Mouse (Mus musculus) cerebellum, adult 2 months (tissue): Measurements from ENCODE around the gene Prss30. TPM values are rescaled to one million over a fixed set of nuclear protein-coding genes. Genes with fewer than 3 reads are reported as not detected.

ENCODE experiments used
- DNase-seq, 2 experiments: peaks; one replicate each; pipeline ENCODE4 v3.0.0; 2021
- H3K27ac ChIP-seq: fragments of 200-500 bp; 2 replicates; pipeline ENCODE4 v1.5.1; 2012; ENCODE audit warnings: low read length, control low read depth, inconsistent platforms; ENCODE audit not compliant: insufficient read depth
- H3K27me3 ChIP-seq: fragments of 200-500 bp; 2 replicates; pipeline ENCODE4 v1.6.1; 2012; ENCODE audit warnings: inconsistent platforms, mild to moderate bottlenecking, low read length, moderate library complexity; ENCODE audit not compliant: control insufficient read depth, insufficient read depth
- H3K4me1 ChIP-seq: fragments of 200-500 bp; 2 replicates; pipeline ENCODE4 v1.6.1; 2011; ENCODE audit warnings: low read length; ENCODE audit not compliant: control insufficient read depth, insufficient read depth
- H3K4me3 ChIP-seq: fragments of 200-500 bp; replicated peaks from 2 replicates; pipeline ENCODE3; 2011; ENCODE audit warnings: mild to moderate bottlenecking, low read depth, low read length, control low read depth; ENCODE audit not compliant: insufficient read depth
- CTCF ChIP-seq: fragments of 200-500 bp; IDR thresholded peaks from 2 replicates; pipeline ENCODE4 v1.5.1; 2011; ENCODE audit warnings: low read depth, mild to moderate bottlenecking, control low read depth, low read length, moderate library complexity, borderline replicate concordance; ENCODE audit not compliant: insufficient read depth
- POLR2A ChIP-seq: fragments of 200-500 bp; IDR thresholded peaks from 2 replicates; pipeline ENCODE4 v1.6.1; 2011; ENCODE audit warnings: low read length, control low read depth, borderline replicate concordance; ENCODE audit not compliant: insufficient read depth
- WGBS: fragments of 180-500 bp; shearing (Covaris S2); methylation state at CpG from one replicate; pipeline ENCODE4 v1.1.7; 2018; 5-methylcytosine and 5-hydroxymethylcytosine counted together
- polyA plus RNA-seq: library from polyadenylated mRNA; depleted of rRNA; stranded (reverse); fragments of >200 nt; gene quantifications from 2 replicates; pipeline ENCODE4 v1.2.3, GENCODE M21; 2012

Gene Prss30
- polyA plus RNA-seq, 1 experiment = 0.11 TPM

DNA sequence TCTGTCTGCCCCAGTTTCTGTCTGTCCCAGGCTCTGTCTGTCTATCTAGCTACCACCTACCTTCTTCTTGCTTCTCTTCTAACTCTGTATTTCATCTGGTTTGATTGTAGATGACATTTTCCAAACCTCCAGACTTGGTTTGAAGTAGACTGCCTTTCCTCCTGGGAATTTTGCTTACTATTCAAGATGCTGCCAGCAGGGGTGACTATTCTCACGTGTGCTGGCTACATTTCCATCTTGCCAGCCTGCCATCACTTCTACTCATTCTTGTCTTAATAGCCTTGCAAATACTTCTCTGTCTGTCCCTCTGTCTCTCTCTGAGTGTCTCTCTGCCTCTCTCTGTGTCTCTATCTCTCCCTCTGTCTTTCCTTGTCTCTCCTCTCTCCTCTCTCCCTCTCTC lies 15.1 kb upstream of the Prss30 start:
- Histone ChIP-seq H3K27ac (no peak overlapping the region), H3K4me1 (no peaks in the 10 kb centered on the region), H3K27me3 (no peaks in the 10 kb centered on the region), H3K4me3 (no peak overlapping the region)
- no peak for DNase-seq
- TF ChIP-seq CTCF = no peak
- no peak for TF ChIP-seq POLR2A
- 37% methylated on average over 1 of the region's 1 CpGs for WGBS

GRCm38 (mm10) chr17:23994667-23995066 lies 14.3 kb upstream of the Prss30 start:
- no peak for TF ChIP-seq POLR2A
- Histone ChIP-seq H3K4me1 (no peaks in the 10 kb centered on the region), H3K27me3 (no peaks in the 10 kb centered on the region), H3K27ac (no peak overlapping the region), H3K4me3 (no peak overlapping the region)
- 85% methylated on average over 7 of the region's 7 CpGs for WGBS
- no peak for DNase-seq

DNA sequence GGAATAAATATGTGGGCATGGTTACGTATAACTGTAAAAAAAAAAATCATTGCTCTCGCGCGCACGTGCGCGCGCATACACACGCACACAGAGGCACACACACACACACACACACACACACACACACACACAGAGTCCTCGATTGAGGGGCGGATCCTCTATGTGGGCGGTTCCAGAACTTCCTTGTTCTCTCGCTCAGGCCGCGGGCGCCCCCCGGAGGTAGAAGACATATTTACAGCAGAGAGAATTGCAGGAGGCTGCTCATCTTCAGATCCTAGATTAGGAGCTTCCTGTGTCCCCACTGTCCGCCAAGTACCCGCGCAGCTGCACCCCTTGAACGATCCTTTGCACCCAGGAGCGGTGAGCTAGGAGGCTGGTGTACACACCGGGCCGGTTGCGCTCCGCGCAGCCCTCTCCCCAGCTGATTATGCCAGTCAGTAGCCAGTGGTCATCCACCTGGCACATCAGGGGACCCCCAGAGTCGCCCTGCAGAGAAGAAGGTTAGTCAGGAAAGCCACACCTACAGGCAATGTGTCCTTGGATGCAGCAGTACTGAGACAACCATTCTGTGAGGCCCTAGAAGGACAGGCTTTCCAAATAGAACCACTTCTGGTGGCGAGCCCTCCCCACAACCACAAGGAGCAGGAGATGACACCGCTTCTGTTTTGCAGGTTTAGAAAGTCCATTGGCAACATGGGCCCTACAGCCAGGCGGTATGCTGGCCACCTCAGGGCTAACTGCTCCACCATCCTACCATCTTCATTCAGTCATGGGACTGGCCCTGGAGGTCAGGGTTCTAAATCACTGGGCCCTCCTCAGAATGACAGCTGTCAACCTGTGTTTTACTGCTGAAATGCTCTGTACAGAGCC lies 13.4 kb upstream of the Prss30 start:
- Histone ChIP-seq H3K4me3 (peak overlapping the region; percentile 17), H3K27me3 (no peaks in the 10 kb centered on the region), H3K4me1 (no peaks in the 10 kb centered on the region), H3K27ac (no peak overlapping the region)
- WGBS = 9% methylated on average over 31 of the region's 31 CpGs
- DNase-seq = peak; percentile 83 to 87
- TF ChIP-seq CTCF (peak; percentile 50; the same call in 1 of the 2 replicates), POLR2A (no peak)

- H3K27ac ChIP-seq = no peak overlapping the region
- no peak for TF ChIP-seq CTCF
- TF ChIP-seq POLR2A = no peak
- H3K4me1 ChIP-seq = no peaks in the 10 kb centered on the region
- no peak for DNase-seq
- H3K27me3 ChIP-seq = no peaks in the 10 kb centered on the region
- no peak overlapping the region for H3K4me3 ChIP-seq
- WGBS = 76% methylated on average over 9 of the region's 9 CpGs
These were observed 12.6 kb upstream of the Prss30 start for GRCm38 (mm10) chr17:23992789-23993553.

- 14% methylated on average over 2 of the region's 2 CpGs for WGBS
- Histone ChIP-seq H3K27ac (no peak overlapping the region), H3K4me1 (no peaks in the 10 kb centered on the region), H3K27me3 (no peaks in the 10 kb centered on the region), H3K4me3 (no peak overlapping the region)
- TF ChIP-seq POLR2A (no peak), CTCF (no peak)
- no peak for DNase-seq
These were observed 9.4 kb upstream of the Prss30 start for GRCm38 (mm10) chr17:23989802-23990201.

DNA sequence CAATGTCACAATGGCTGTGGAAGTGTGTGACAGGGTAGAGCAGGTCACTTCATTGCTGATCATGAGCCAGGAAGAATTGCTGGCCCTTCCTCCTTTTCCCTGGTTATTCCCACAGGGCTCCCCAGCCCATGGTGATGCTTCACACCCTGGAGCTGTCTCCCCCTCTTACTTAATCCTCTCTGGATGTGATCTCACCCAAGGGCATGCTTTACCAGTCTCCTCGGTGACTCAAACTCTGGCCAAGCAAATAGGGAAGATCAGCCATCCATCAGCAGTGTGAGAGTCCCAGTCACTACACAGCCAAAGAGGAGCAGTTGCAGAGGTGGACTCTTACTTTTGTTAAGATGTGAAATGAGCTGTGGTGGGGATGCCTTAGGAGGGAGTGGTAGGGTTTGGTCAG lies 4.6 kb upstream of the Prss30 start:
- H3K27me3 ChIP-seq = no peaks in the 10 kb centered on the region

DNA sequence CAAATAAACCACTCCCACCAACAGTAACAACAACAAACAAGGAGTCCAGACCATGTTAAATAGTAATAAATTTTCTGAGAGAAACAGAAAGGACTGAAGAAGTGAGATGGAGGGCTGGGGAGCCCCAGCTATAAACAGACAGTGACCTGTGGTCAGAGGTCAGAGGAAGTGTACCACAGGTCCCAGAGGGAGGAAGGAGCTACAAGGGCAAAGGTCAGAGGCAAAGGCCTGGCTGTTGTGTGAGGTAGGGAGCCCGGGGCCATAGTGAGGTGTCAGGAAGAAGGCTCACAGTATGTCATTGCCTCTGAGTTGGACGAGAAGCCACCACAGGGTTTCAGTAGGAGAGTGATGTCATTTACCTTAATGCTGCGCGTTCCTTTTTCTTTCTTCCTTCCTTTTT lies 2.5 kb upstream of the Prss30 start:
- Histone ChIP-seq H3K4me3 (no peak overlapping the region), H3K27me3 (no peaks in the 10 kb centered on the region), H3K27ac (no peak overlapping the region), H3K4me1 (no peaks in the 10 kb centered on the region)
- no peak for TF ChIP-seq CTCF
- TF ChIP-seq POLR2A = no peak
- no peak for DNase-seq
- WGBS = 57% methylated on average over 4 of the region's 4 CpGs

More for the DNA sequence above, 4.6 kb upstream of the Prss30 start:
- no peak for DNase-seq
- 73% methylated on average over 1 of the region's 1 CpGs for WGBS
- H3K27ac ChIP-seq = no peak overlapping the region
- TF ChIP-seq POLR2A = no peak
- no peak for TF ChIP-seq CTCF
- H3K4me3 ChIP-seq = no peak overlapping the region
- no peaks in the 10 kb centered on the region for H3K4me1 ChIP-seq
